Comparison of ENCODE assay signal across 9 mouse cellular contexts in the genomic region with DNA sequence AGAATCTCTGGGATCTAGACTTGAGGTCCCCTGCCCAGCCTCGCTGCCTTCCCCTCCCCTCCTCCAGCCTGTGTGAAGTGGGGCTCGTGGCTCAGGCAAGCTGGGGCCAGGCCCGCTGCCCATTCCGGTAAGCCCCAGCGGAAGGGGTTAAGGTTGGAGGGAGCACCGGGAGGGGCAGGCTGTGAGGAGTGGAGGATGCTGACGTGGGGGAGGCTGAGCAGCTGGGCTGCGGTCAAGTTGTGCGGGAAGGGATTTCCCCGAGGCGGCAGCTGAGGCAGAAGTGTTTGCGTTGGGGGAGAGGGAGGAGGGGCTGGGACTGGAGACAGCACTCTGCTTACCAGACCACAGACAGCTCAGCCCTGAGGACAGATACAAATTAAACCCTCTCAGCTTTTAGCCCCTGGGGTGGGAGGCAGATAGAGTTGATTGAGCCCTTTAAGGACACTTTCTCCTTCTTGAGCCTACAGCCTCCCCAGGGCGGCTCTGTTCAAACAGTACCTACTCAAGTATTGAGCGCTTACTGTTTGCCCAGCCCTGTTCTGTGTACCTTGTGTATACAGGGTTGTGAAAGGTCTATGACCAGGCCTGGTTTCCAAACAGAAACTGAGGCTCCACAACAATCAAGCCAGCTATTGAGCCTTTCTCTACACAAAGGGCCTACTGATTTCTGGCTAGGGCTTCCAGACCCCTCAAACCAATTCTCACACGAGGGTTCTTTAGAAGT. TPM values are rescaled to one million over a fixed set of nuclear protein-coding genes. Genes with fewer than 3 reads are reported as not detected.
DNase-seq lines count a peak whose midpoint lies in the region; ATAC-seq and TF ChIP-seq lines count a peak whose summit lies in the region.
"Had no signal": no experiment of that assay in that cellular context is flagged by ENCODE, and none has a peak within 500 bp of the region (broad histone marks: within the 10 kb centered on the region; RNA-seq: fewer than 3 reads in every experiment).

No protein-coding gene starts in this region.

- no peak for TF ChIP-seq EP300 in stomach, postnatal 0 days (optimal IDR thresholded peaks at IDR 0.05)

- H3K9ac ChIP-seq in forebrain, embryonic 15.5 days (replicated peaks): no peak overlapping the region
- H3K9ac ChIP-seq in liver, embryonic 12.5 days: peak overlapping the region; percentile 1; the same call in 1 of the 2 replicates
- H3K9ac ChIP-seq in stomach, postnatal 0 days (ENCODE audit: low read length): peak overlapping the region; percentile 54; the same call in 1 of the 2 replicates

- H3K9me3 ChIP-seq in forebrain, embryonic 15.5 days: 0 out of 2 replicates have a peak, but pooled peaks cover 3% of the 10 kb centered on the region
- peaks cover 21% of the 10 kb centered on the region for H3K9me3 ChIP-seq in hindbrain, embryonic 10.5 days
- H3K9me3 ChIP-seq in liver, embryonic 12.5 days (replicated peaks): peaks cover 6% of the 10 kb centered on the region; the same call in 1 of the 2 replicates
- no peaks in the 10 kb centered on the region for H3K9me3 ChIP-seq in stomach, postnatal 0 days (ENCODE audit: control insufficient read depth, low read length)

- 0 out of 2 replicates have a peak overlapping the region, but pooled peaks have one; percentile 11 for H3K4me3 ChIP-seq in forebrain, embryonic 15.5 days
- H3K4me3 ChIP-seq in hindbrain, embryonic 10.5 days: peak overlapping the region; percentile 54
- H3K4me3 ChIP-seq in liver, embryonic 12.5 days: peak overlapping the region; percentile 44
- peak overlapping the region; percentile 40 for H3K4me3 ChIP-seq in stomach, postnatal 0 days (ENCODE audit: low read depth, low read length)

- TF ChIP-seq CTCF in stomach, postnatal 0 days (IDR thresholded peaks at IDR 0.05; ENCODE audit: low read depth): no peak

- H3K27me3 ChIP-seq in forebrain, embryonic 15.5 days: peaks cover 35% of the 10 kb centered on the region
- peaks cover 99% of the 10 kb centered on the region for H3K27me3 ChIP-seq in hindbrain, embryonic 10.5 days (ENCODE audit: insufficient read depth, poor library complexity, severe bottlenecking)
- H3K27me3 ChIP-seq in liver, embryonic 12.5 days (replicated peaks): peaks cover 47% of the 10 kb centered on the region
- no peaks in the 10 kb centered on the region for H3K27me3 ChIP-seq in stomach, postnatal 0 days (ENCODE audit: control insufficient read depth, insufficient read depth, low read length)

- H3K27ac ChIP-seq in forebrain, embryonic 15.5 days (replicated peaks): no peak overlapping the region
- peak overlapping the region; percentile 70 for H3K27ac ChIP-seq in hindbrain, embryonic 10.5 days
- H3K27ac ChIP-seq in liver, embryonic 12.5 days: peak overlapping the region; percentile 73
- H3K27ac ChIP-seq in stomach, postnatal 0 days (replicated peaks): peak overlapping the region; percentile 90

- DNase-seq in B cell, adult 2 months: peak; percentile 92 to 94
- peak; percentile 90 for DNase-seq in R1 (ENCODE audit: low read depth, low spot score)
- DNase-seq in hindbrain, embryonic 10.5 days (ENCODE audit: low spot score): peak; percentile 63
- peak; percentile 67 to 84 for DNase-seq in monocyte, adult 2 months (ENCODE audit: low read depth in 1 of 2, low spot score in 2 of 2)
- peak; percentile 89 for DNase-seq in stomach, postnatal 0 days (ENCODE audit: low spot score)
- no peak for DNase-seq in layer of hippocampus, postnatal 36 days

- H3K4me2 ChIP-seq in forebrain, embryonic 15.5 days (replicated peaks): peak overlapping the region; percentile 27
- peak overlapping the region; percentile 65 for H3K4me2 ChIP-seq in liver, embryonic 12.5 days
- peak overlapping the region; percentile 59 for H3K4me2 ChIP-seq in stomach, postnatal 0 days (replicated peaks; ENCODE audit: low read depth)

- no peaks in the 10 kb centered on the region for H3K36me3 ChIP-seq in forebrain, embryonic 15.5 days
- no peaks in the 10 kb centered on the region for H3K36me3 ChIP-seq in hindbrain, embryonic 10.5 days
- no peaks in the 10 kb centered on the region for H3K36me3 ChIP-seq in liver, embryonic 12.5 days
- no peaks in the 10 kb centered on the region for H3K36me3 ChIP-seq in stomach, postnatal 0 days (ENCODE audit: control insufficient read depth, insufficient read depth, low read length)

- peak; percentile 24; the same call in 1 of the 2 replicates for ATAC-seq in forebrain, embryonic 15.5 days (replicated peaks)
- ATAC-seq in liver, embryonic 12.5 days: peak; percentile 68
- peak; percentile 75 for ATAC-seq in stomach, postnatal 0 days (ENCODE audit: low FRiP score, low TSS enrichment)

- peaks cover 19% of the 10 kb centered on the region for H3K4me1 ChIP-seq in forebrain, embryonic 15.5 days
- peaks cover 33% of the 10 kb centered on the region for H3K4me1 ChIP-seq in hindbrain, embryonic 10.5 days (replicated peaks)
- peaks cover 56% of the 10 kb centered on the region for H3K4me1 ChIP-seq in liver, embryonic 12.5 days
- peaks cover 9% of the 10 kb centered on the region for H3K4me1 ChIP-seq in stomach, postnatal 0 days (replicated peaks; ENCODE audit: control insufficient read depth, insufficient read depth)

- 6% methylated on average over 15 of the region's 15 CpGs for WGBS in forebrain, embryonic 15.5 days
- 6% methylated on average over 15 of the region's 15 CpGs for WGBS in hindbrain, embryonic 10.5 days
- WGBS in liver, embryonic 12.5 days (ENCODE audit: insufficient replicate concordance): 12% methylated on average over 15 of the region's 15 CpGs
- 6% methylated on average over 14 of the region's 15 CpGs for WGBS in stomach, postnatal 0 days

RNA-seq across cellular contexts. Expression of a gene that starts 5.0 kb away (rescaled TPM):
- polyA plus RNA-seq in forebrain, embryonic 15.5 days (2015; fragmentation: Nextera tagmentation; extraction: Ambion mirVana): 1.0 and 1.3 TPM in 2 replicates
- 0.60 and 0.78 TPM in 2 replicates for polyA plus RNA-seq in hindbrain, embryonic 10.5 days (2016; fragmentation: Nextera tagmentation; extraction: Ambion mirVana)
- polyA plus RNA-seq in liver, embryonic 12.5 days (2016; fragmentation: Nextera tagmentation; extraction: Ambion mirVana): 3.7 and 5.4 TPM in 2 replicates
- polyA plus RNA-seq in stomach, postnatal 0 days (2015; fragmentation: Nextera tagmentation; extraction: Ambion mirVana): 8.9 and 9.1 TPM in 2 replicates
- 1 to 10 TPM in 1 of 2 experiments, under 1 TPM in 1; 0.32 to 1.4 TPM for total RNA-seq in layer of hippocampus, postnatal 36 days (2021)

RNA-seq across cellular contexts. Expression of a gene that starts 20.9 kb away (rescaled TPM):
- polyA plus RNA-seq in forebrain, embryonic 15.5 days (2015; fragmentation: Nextera tagmentation; extraction: Ambion mirVana): not detected in 2 replicates
- 1.2 and 1.8 TPM in 2 replicates for polyA plus RNA-seq in hindbrain, embryonic 10.5 days (2016; fragmentation: Nextera tagmentation; extraction: Ambion mirVana)
- polyA plus RNA-seq in liver, embryonic 12.5 days (2016; fragmentation: Nextera tagmentation; extraction: Ambion mirVana): 0.95 and 1.0 TPM in 2 replicates
- 44.4 and 48.5 TPM in 2 replicates for polyA plus RNA-seq in stomach, postnatal 0 days (2015; fragmentation: Nextera tagmentation; extraction: Ambion mirVana)
- total RNA-seq in layer of hippocampus, postnatal 36 days (2021): not detected

RNA-seq across cellular contexts. Expression of a gene that starts 34.3 kb away (rescaled TPM):
- polyA plus RNA-seq in forebrain, embryonic 15.5 days (2015; fragmentation: Nextera tagmentation; extraction: Ambion mirVana): 7.6 and 8.4 TPM in 2 replicates
- 0.20 TPM in 1 of 2 replicates, not detected in the other for polyA plus RNA-seq in hindbrain, embryonic 10.5 days (2016; fragmentation: Nextera tagmentation; extraction: Ambion mirVana)
- not detected in 2 replicates for polyA plus RNA-seq in liver, embryonic 12.5 days (2016; fragmentation: Nextera tagmentation; extraction: Ambion mirVana)
- 0.29 and 0.41 TPM in 2 replicates for polyA plus RNA-seq in stomach, postnatal 0 days (2015; fragmentation: Nextera tagmentation; extraction: Ambion mirVana)
- 1 to 10 TPM; 1.2 to 1.9 TPM for total RNA-seq in layer of hippocampus, postnatal 36 days (2021)
- total RNA-seq: gastrocnemius, postnatal 4 days had no signal

RNA-seq across cellular contexts. Expression of a gene that starts 43.6 kb away (rescaled TPM):
- polyA plus RNA-seq in forebrain, embryonic 15.5 days (2015; fragmentation: Nextera tagmentation; extraction: Ambion mirVana): 0.43 and 0.50 TPM in 2 replicates
- not detected in 2 replicates for polyA plus RNA-seq in hindbrain, embryonic 10.5 days (2016; fragmentation: Nextera tagmentation; extraction: Ambion mirVana)
- not detected in 2 replicates for polyA plus RNA-seq in liver, embryonic 12.5 days (2016; fragmentation: Nextera tagmentation; extraction: Ambion mirVana)
- not detected in 2 replicates for polyA plus RNA-seq in stomach, postnatal 0 days (2015; fragmentation: Nextera tagmentation; extraction: Ambion mirVana)
- not detected for total RNA-seq in layer of hippocampus, postnatal 36 days (2021)
- total RNA-seq: gastrocnemius, postnatal 4 days had no signal

RNA-seq across cellular contexts. Expression of a gene that starts 46.7 kb away (rescaled TPM):
- 6.8 TPM in 2 replicates for polyA plus RNA-seq in forebrain, embryonic 15.5 days (2015; fragmentation: Nextera tagmentation; extraction: Ambion mirVana)
- polyA plus RNA-seq in hindbrain, embryonic 10.5 days (2016; fragmentation: Nextera tagmentation; extraction: Ambion mirVana): 46.8 and 57.3 TPM in 2 replicates
- polyA plus RNA-seq in liver, embryonic 12.5 days (2016; fragmentation: Nextera tagmentation; extraction: Ambion mirVana): 11.1 and 11.3 TPM in 2 replicates
- polyA plus RNA-seq in stomach, postnatal 0 days (2015; fragmentation: Nextera tagmentation; extraction: Ambion mirVana): 87.5 and 103 TPM in 2 replicates
- total RNA-seq in layer of hippocampus, postnatal 36 days (2021): 1 to 10 TPM; 9.5 to 9.8 TPM

Comparison
In these comparisons a context has a peak if more than half of its experiments do, and no peak if none do; other contexts are left out.
1. DNase-seq: peak in B cell, adult 2 months (2 of 2), R1 (single experiment), hindbrain, embryonic 10.5 days (single experiment), monocyte, adult 2 months (2 of 2) and stomach, postnatal 0 days (single experiment); none in layer of hippocampus, postnatal 36 days (0 of 2).
2. ATAC-seq: peak in every context shown above with its lines; median percentile 75 in stomach, postnatal 0 days; 68 in liver, embryonic 12.5 days; 24 in forebrain, embryonic 15.5 days.
3. RNA of a gene that starts 20.9 kb away (polyA plus RNA-seq): 44.4 to 48.5 TPM in stomach, postnatal 0 days; 1.2 to 1.8 TPM in hindbrain, embryonic 10.5 days, 0.95 to 1.0 TPM in liver, embryonic 12.5 days and not detected in forebrain, embryonic 15.5 days; every median in the first group is over 10 times any median in the second.
4. Peak in every context shown above with its lines, with median percentiles within 50 percentile points of each other: H3K4me2 ChIP-seq and H3K4me3 ChIP-seq.